Mouse (Mus musculus) thymus, postnatal 14 days (tissue): ENCODE data around the gene Sort1.

Experiments
- DNase-seq: peaks from one replicate; pipeline ENCODE4 v3.0.0; 2021

Gene Sort1

GRCm38 (mm10) chr3:108384425-108384824 lies 100.5 kb downstream of the Sort1 start:
- DNase-seq = no peak

GRCm38 (mm10) chr3:108386186-108386585 lies 102.3 kb downstream of the Sort1 start:
- no peak for DNase-seq

GRCm38 (mm10) chr3:108389111-108389545 lies 105.2 kb downstream of the Sort1 start:
- DNase-seq = peak; percentile 96

- no peak for DNase-seq
Observed at GRCm38 (mm10) chr3:108392299-108392698, 108.4 kb downstream of the Sort1 start.

GRCm38 (mm10) chr3:108392793-108393192 lies 108.9 kb downstream of the Sort1 start:
- no peak for DNase-seq

- DNase-seq = no peak
Observed at GRCm38 (mm10) chr3:108398281-108398680, 114.4 kb downstream of the Sort1 start.

DNA sequence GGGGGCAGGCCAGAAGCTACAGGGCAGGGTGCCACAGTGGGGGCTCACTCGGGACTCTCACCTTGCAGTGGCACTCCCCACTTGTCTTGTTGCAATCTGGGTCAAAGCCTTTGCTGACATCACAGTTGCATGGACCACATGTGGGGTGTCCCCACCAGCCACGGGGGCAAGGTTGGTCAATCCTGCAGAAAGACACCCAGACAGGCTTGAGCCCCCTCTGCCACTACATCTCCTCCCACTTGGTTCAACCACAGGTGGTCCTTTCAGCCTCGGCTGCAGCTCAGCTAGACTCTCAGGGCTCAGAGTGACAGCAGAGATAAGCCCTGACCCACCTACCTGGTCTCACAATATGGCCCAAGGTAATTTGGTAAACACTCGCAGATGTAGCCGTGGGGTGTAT lies 116.6 kb downstream of the Sort1 start:
- no peak for DNase-seq

DNA sequence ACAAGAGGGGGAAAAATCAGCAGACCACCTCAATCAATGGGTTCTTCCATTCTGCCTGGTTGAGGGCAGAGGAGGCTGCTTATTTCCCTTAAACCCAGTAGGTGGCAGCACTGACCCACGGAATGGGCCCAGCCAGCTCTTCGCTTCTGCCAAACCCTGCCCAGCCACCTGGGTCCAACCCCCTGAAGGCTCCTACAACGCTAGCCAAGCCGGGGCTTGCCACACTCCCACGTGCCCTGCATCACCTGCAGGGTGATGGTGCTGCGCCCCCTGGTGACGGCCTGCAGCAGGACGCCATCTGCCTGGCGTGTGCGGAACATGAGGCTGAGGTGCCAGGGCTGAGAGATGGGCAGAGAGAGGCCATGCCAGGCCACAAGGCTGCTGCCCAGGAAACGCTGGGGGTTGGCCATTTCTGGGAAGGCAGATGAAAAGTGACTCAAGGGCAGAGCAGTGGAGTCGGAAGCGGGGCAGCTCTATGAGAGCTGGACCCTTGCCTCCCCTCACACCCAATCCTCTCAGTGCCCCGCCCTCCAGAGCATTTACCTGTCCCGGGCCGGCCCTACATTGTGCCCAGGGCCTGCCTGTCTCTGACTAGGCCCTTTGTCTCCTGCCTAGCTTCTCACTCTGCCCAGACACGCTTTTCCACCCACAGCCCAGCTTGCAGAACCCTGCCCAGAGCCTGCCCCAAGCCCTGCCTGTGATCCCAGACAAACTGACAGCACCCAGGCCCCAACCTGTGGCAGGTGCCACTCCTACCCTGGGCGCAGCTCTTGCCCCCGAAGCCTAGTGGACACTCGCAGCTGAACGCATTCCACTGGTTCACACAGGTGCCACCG lies 118.0 kb downstream of the Sort1 start:
- DNase-seq = peak; percentile 96

DNA sequence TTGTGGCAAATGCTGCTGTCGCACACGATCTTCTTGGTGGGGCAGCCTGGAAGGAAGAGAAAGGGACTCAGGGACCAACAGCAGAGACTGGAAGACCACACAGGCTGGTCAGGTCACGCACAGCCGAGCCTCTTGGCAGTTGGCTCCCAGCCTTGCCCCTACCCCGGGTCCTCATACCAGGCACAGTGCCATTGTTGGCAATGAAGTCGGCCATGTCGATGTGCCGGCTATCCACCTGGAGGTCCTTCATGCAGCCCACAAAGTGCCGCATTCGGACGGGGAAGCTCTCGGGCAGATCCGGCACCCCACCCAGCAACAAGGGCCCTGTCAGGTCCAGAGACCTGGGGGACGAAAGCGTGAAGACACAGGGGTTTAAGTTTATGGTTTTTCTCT lies 118.6 kb downstream of the Sort1 start:
- no peak for DNase-seq

DNA sequence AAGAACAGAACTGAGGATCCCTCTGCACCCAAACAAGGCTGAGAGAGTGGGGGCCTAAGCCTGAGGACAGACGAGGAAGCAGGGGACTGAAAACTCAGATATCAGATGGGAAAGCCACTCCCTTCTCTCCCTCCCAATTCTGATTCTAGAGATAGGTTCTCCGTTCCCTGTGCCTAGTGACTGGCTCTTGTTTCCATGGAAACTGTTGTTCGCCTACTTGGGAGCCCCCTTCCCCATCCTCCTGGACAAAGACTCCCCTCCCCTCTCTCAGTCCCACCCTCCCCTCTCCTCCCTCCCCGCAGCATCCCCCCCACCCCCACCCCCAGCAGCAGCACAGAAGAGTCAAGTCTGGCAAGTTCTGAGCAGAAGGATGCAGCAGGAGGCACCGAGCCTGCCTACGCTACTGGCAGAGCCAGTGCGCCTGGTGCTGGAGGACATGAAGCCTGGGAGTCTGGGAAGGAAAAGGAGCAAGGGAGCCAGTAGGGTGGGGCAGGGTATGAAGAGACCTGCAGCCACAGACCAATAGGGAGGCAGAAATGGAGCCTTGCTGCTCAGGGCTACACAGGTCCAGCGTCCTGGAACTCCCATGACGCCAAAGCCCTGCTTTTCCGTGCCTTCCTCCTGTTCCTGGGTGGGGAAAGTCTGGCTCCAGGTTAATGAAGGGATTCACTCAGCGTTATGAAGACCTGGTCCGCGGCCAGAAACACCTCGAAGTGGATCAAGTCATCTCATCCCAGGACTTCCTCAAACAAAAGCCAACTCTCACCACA lies 121.8 kb downstream of the Sort1 start:
- no peak for DNase-seq

GRCm38 (mm10) chr3:108406306-108406885 lies 122.5 kb downstream of the Sort1 start:
- no peak for DNase-seq

- DNase-seq = no peak
Observed at GRCm38 (mm10) chr3:108408517-108409008, 124.7 kb downstream of the Sort1 start.

DNA sequence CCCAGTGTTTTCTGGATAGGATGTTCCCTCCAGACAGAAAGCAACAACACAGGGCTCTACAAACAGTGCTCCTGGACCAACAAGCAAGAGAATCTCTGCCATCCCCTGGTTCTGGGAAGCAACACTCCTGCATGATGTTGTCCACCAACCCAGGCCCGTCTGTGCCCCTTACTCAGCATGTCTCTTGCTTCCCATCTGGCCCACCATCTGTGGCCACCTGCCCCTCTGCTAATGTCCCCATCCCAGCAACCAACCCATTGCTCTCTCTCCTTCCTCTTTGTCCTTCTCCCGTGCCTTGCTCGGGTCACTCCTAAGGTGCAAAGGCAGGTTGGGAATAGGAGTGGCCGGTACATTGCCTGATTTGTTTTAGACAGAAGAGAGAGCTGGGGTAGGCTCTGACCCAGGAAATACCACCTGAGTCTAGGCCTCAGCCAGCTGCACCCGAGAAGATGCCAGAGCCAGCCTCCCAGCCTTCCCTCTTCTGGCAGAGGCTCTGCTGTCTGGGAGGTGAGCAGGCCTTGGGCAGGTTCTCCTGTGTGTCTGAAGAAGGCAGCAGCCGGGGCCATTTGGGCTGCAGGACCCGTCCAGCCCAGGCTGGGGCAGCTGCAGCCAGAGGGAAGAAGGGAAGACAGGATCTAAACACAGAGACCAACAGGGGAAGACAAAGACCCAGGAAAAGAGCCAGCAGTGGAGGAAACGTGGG lies 125.9 kb downstream of the Sort1 start:
- DNase-seq = no peak

GRCm38 (mm10) chr3:108410359-108410714 lies 126.5 kb downstream of the Sort1 start:
- DNase-seq = no peak
